In the genomic region with DNA sequence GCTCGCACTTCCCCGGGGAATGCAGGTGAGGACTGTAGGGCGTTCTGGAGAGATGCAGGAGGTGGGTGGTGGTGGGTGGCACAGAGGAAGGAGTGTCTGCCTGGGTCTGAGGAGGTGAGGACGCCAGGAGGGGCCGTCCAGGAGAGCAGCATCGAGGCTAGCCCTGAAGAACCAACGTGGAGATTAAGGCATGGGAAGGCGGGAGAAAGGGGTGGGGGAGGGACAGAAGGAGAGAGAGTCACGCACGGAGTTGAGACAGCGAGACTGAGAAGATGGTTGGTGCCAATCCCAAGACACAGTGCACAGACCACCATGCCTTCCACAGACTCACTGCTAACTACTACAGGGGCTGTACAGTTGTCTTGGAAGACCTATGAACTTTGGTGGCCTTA, we compare ENCODE assay signal across 8 mouse cellular contexts. TPM values are rescaled to one million over a fixed set of nuclear protein-coding genes. Genes with fewer than 3 reads are reported as not detected.
DNase-seq lines count a peak whose midpoint lies in the region; ATAC-seq and TF ChIP-seq lines count a peak whose summit lies in the region.

No protein-coding gene starts in this region.

- no peak for ATAC-seq in heart, embryonic 11.5 days (replicated peaks; ENCODE audit: insufficient number of reproducible peaks, low FRiP score, low TSS enrichment)
- no peak for ATAC-seq in hindbrain, embryonic 12.5 days (ENCODE audit: low FRiP score)
- peak; percentile 7; the same call in 1 of the 2 replicates for ATAC-seq in megakaryocyte-erythroid progenitor cell, adult 5-6 weeks (replicated peaks; ENCODE audit: low FRiP score, low TSS enrichment, poor library complexity, severe bottlenecking)

- no peak overlapping the region for H3K9ac ChIP-seq in heart, embryonic 11.5 days (ENCODE audit: low read depth, low read length)
- 0 out of 2 replicates have a peak overlapping the region, but pooled peaks have one; percentile 8 for H3K9ac ChIP-seq in hindbrain, embryonic 12.5 days

- peaks cover 2% of the 10 kb centered on the region; the same call in 1 of the 2 replicates for H3K4me1 ChIP-seq in heart, embryonic 11.5 days (ENCODE audit: control insufficient read depth, insufficient read depth, low read length)
- peaks cover 29% of the 10 kb centered on the region for H3K4me1 ChIP-seq in E14TG2a.4 (replicated peaks; ENCODE audit: low read depth, low read length)
- H3K4me1 ChIP-seq in hindbrain, embryonic 12.5 days = peaks cover 12% of the 10 kb centered on the region

- H3K27me3 ChIP-seq in heart, embryonic 11.5 days (ENCODE audit: control insufficient read depth, insufficient read depth, low read length) = peaks cover 82% of the 10 kb centered on the region
- H3K27me3 ChIP-seq in E14TG2a.4 (ENCODE audit: insufficient read depth, low read length) = peaks cover 81% of the 10 kb centered on the region
- H3K27me3 ChIP-seq in hindbrain, embryonic 12.5 days = peaks cover 88% of the 10 kb centered on the region

- H3K4me3 ChIP-seq in heart, embryonic 11.5 days (ENCODE audit: low read depth, low read length) = peak overlapping the region; percentile 28
- H3K4me3 ChIP-seq in E14TG2a.4 (replicated peaks; ENCODE audit: low read length) = peak overlapping the region; percentile 72
- peak overlapping the region; percentile 37 for H3K4me3 ChIP-seq in hindbrain, embryonic 12.5 days

- DNase-seq in heart, adult 8-10 months (ENCODE audit: low spot score) = no peak
- no peak for DNase-seq in cerebellum, adult 9-11 months
- no peak for DNase-seq in c-Kit-positive CD71-positive TER-119-positive erythroid progenitor cells, embryonic 14.5 days (ENCODE audit: low spot score)
- DNase-seq in left cerebral cortex, postnatal 36 days (ENCODE audit: low spot score in 2 of 2) = no peak

- intact Hi-C loops in left cerebral cortex, postnatal 36 days (cut with DNase I) = no loop called here

- H3K27ac ChIP-seq in heart, embryonic 11.5 days (ENCODE audit: low read depth, low read length) = no peak overlapping the region
- H3K27ac ChIP-seq in hindbrain, embryonic 12.5 days = no peak overlapping the region

- peak overlapping the region; percentile 72 for H3K4me2 ChIP-seq in heart, embryonic 11.5 days
- peak overlapping the region; percentile 64 for H3K4me2 ChIP-seq in hindbrain, embryonic 12.5 days (replicated peaks)

- no peaks in the 10 kb centered on the region for H3K9me3 ChIP-seq in heart, embryonic 11.5 days (replicated peaks; ENCODE audit: control insufficient read depth, low read length)
- peaks cover 14% of the 10 kb centered on the region; the same call in 1 of the 2 replicates for H3K9me3 ChIP-seq in E14TG2a.4 (ENCODE audit: low read length)
- H3K9me3 ChIP-seq in hindbrain, embryonic 12.5 days (replicated peaks) = no peaks in the 10 kb centered on the region

- WGBS in heart, embryonic 11.5 days (ENCODE audit: insufficient replicate concordance) = 7% methylated on average over 11 of the region's 11 CpGs
- WGBS in hindbrain, embryonic 12.5 days = 7% methylated on average over 11 of the region's 11 CpGs

- TF ChIP-seq CTCF in E14TG2a.4 (conservative IDR thresholded peaks at IDR 0.05; ENCODE audit: low read length) = no peak

- no peaks in the 10 kb centered on the region for H3K36me3 ChIP-seq in heart, embryonic 11.5 days (ENCODE audit: control insufficient read depth, insufficient read depth, low read length)
- no peaks in the 10 kb centered on the region for H3K36me3 ChIP-seq in E14TG2a.4 (ENCODE audit: insufficient read depth, low read length)
- no peaks in the 10 kb centered on the region for H3K36me3 ChIP-seq in hindbrain, embryonic 12.5 days

RNA-seq across cellular contexts. Expression of gene Psmb8, which starts 1.0 kb away (rescaled TPM):
- 1.5 and 2.5 TPM in 2 replicates for polyA plus RNA-seq in heart, embryonic 11.5 days (2014; fragmentation: Nextera tagmentation; extraction: Ambion mirVana)
- 10 to 100 TPM; 10.7 to 15.1 (median 12.8) TPM for total RNA-seq in heart, adult 8-10 months (2022)
- 1.8 and 2.9 TPM in 2 replicates for polyA plus RNA-seq in hindbrain, embryonic 12.5 days (2016; fragmentation: Nextera tagmentation; extraction: Ambion mirVana)
- 50.4 and 71.2 TPM in 2 replicates for total RNA-seq in megakaryocyte-erythroid progenitor cell, adult 5-6 weeks (2014; fragmentation: Nextera tagmentation)
- 103 and 243 TPM in 2 replicates for total RNA-seq in megakaryocyte-erythroid progenitor cell, adult 5-6 weeks (2017)
- 1 to 10 TPM; 2.1 to 3.4 TPM for total RNA-seq in left cerebral cortex, postnatal 36 days (2021)

RNA-seq across cellular contexts. Expression of gene Tap2, which starts 4.8 kb away (rescaled TPM):
- 0.44 and 1.4 TPM in 2 replicates for polyA plus RNA-seq in heart, embryonic 11.5 days (2014; fragmentation: Nextera tagmentation; extraction: Ambion mirVana)
- total RNA-seq in heart, adult 8-10 months (2022) = 10 to 100 TPM; 21.4 to 25.3 (median 24.6) TPM
- 1.3 and 1.4 TPM in 2 replicates for polyA plus RNA-seq in hindbrain, embryonic 12.5 days (2016; fragmentation: Nextera tagmentation; extraction: Ambion mirVana)
- total RNA-seq in megakaryocyte-erythroid progenitor cell, adult 5-6 weeks (2014; fragmentation: Nextera tagmentation) = 25.8 and 90.1 TPM in 2 replicates
- total RNA-seq in megakaryocyte-erythroid progenitor cell, adult 5-6 weeks (2017) = 49.7 and 50.5 TPM in 2 replicates
- 1 to 10 TPM; 6.6 to 7.7 TPM for total RNA-seq in left cerebral cortex, postnatal 36 days (2021)

RNA-seq across cellular contexts. Expression of gene Psmb9, which starts 11.0 kb away (rescaled TPM):
- polyA plus RNA-seq in heart, embryonic 11.5 days (2014; fragmentation: Nextera tagmentation; extraction: Ambion mirVana) = 0.42 and 0.59 TPM in 2 replicates
- total RNA-seq in heart, adult 8-10 months (2022) = 10 to 100 TPM in 2 of 4 experiments, 1 to 10 TPM in 2; 6.9 to 12.9 (median 8.7) TPM
- 1.0 TPM in 2 replicates for polyA plus RNA-seq in hindbrain, embryonic 12.5 days (2016; fragmentation: Nextera tagmentation; extraction: Ambion mirVana)
- total RNA-seq in megakaryocyte-erythroid progenitor cell, adult 5-6 weeks (2014; fragmentation: Nextera tagmentation) = 55.1 and 57.5 TPM in 2 replicates
- total RNA-seq in megakaryocyte-erythroid progenitor cell, adult 5-6 weeks (2017) = 56.2 and 95.8 TPM in 2 replicates
- 1 to 10 TPM in 1 of 2 experiments, under 1 TPM in 1; 0.77 to 1.1 TPM for total RNA-seq in left cerebral cortex, postnatal 36 days (2021)

RNA-seq across cellular contexts. Expression of gene Tap1, which starts 11.2 kb away (rescaled TPM):
- polyA plus RNA-seq in heart, embryonic 11.5 days (2014; fragmentation: Nextera tagmentation; extraction: Ambion mirVana) = 0.63 and 0.86 TPM in 2 replicates
- 1 to 10 TPM; 4.4 to 5.6 (median 4.7) TPM for total RNA-seq in heart, adult 8-10 months (2022)
- polyA plus RNA-seq in hindbrain, embryonic 12.5 days (2016; fragmentation: Nextera tagmentation; extraction: Ambion mirVana) = 1.8 and 2.2 TPM in 2 replicates
- 43.7 and 55.5 TPM in 2 replicates for total RNA-seq in megakaryocyte-erythroid progenitor cell, adult 5-6 weeks (2014; fragmentation: Nextera tagmentation)
- total RNA-seq in megakaryocyte-erythroid progenitor cell, adult 5-6 weeks (2017) = 58.0 and 76.1 TPM in 2 replicates
- total RNA-seq in left cerebral cortex, postnatal 36 days (2021) = 1 to 10 TPM; 1.9 to 2.0 TPM

RNA-seq across cellular contexts. Expression of gene H2-Ob, which starts 40.2 kb away (rescaled TPM):
- not detected in 2 replicates for polyA plus RNA-seq in heart, embryonic 11.5 days (2014; fragmentation: Nextera tagmentation; extraction: Ambion mirVana)
- 1 to 10 TPM in 1 of 4 experiments, under 1 TPM in 3; 0.41 to 1.5 (median 0.51) TPM for total RNA-seq in heart, adult 8-10 months (2022)
- not detected in 2 replicates for polyA plus RNA-seq in hindbrain, embryonic 12.5 days (2016; fragmentation: Nextera tagmentation; extraction: Ambion mirVana)
- 8.7 and 32.0 TPM in 2 replicates for total RNA-seq in megakaryocyte-erythroid progenitor cell, adult 5-6 weeks (2014; fragmentation: Nextera tagmentation)
- 7.8 and 10.4 TPM in 2 replicates for total RNA-seq in megakaryocyte-erythroid progenitor cell, adult 5-6 weeks (2017)
- not detected for total RNA-seq in left cerebral cortex, postnatal 36 days (2021)

Comparison
In these comparisons a context has a peak if more than half of its experiments do, and no peak if none do; other contexts are left out.
1. RNA of gene Psmb9, which starts 11.0 kb away (total RNA-seq): 55.1 to 95.8 TPM in megakaryocyte-erythroid progenitor cell, adult 5-6 weeks; 6.9 to 12.9 TPM in heart, adult 8-10 months and 0.77 to 1.1 TPM in left cerebral cortex, postnatal 36 days; every median in the first group is over 4 times any median in the second.
2. Peak in every context shown above with its lines, with median percentiles within 50 percentile points of each other: H3K4me3 ChIP-seq.